Mouse (Mus musculus) lung, postnatal 36 days (tissue): ENCODE data around the gene Gucy2g.
A peak's percentile ranks its signal among the peaks of the same experiment; 100 is the strongest.

Experiments
- DNase-seq: peaks from one replicate; pipeline ENCODE4 v3.0.0; 2022; ENCODE audit warnings: mixed read lengths

Gucy2g gene

DNA sequence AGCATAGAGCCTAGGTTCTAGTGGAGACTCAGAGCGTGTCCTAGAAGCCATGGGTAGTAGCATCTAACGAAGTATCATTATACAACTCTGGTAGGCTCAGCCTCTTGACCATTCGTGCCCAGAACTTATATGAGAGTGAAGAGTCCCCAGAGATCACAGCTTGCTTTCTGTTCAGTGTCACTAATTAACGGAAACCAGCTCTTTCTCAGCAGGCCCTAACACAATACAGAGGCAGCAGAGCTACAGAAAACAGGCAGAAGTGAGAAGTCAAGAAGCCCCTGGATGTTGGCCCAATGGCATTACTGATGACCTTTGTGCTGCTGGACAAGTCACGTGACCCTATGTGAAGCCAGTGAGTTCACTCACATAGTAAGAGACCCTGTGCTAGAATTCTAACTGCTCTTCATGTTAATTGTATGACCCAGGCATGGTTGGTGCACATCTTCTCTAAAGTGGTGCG is at the start of gene Gucy2g:
Gucy2g (minus strand) TSS at position 51 of the 460 bp plus-strand sequence.
- no peak for DNase-seq

DNA sequence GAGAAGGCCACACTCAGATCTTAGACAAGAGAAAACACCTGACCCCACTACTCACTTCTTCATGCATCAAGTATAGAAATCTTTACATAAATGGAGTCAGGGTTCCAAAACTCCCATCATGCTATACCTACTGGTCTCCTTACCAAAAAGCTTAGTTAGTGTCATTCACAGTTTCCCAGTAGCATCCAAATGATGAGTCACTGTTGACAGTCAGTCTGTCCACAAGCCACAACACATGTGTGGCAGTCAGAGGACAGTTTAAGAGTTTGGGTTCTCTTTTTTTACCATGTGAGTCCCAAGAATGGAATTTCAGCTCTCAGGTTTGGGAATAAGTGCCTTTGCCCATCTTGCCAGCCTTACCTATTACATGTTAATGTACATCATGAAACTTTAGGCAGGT is 47.9 kb upstream of the Gucy2g start:
- DNase-seq = no peak

DNA sequence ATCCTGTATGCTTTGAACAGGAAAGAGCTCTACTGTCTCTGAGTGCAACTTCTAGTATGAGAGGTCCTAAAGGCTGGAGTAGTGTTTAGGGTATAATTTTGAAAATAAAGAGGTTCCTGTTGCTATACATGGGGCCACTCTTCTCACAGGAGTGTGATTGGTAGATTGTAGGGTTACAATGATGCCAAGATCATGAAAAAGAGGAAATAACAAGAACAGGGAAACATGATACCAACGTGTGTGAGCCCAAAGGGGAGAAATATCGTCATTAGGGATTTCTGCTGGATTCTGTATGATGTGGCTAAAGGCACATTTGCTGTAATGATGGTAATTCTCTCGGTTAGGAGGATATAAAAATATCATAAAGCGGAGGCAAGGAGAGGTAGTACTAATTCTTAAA is 45.0 kb upstream of the Gucy2g start:
- DNase-seq = no peak

DNA sequence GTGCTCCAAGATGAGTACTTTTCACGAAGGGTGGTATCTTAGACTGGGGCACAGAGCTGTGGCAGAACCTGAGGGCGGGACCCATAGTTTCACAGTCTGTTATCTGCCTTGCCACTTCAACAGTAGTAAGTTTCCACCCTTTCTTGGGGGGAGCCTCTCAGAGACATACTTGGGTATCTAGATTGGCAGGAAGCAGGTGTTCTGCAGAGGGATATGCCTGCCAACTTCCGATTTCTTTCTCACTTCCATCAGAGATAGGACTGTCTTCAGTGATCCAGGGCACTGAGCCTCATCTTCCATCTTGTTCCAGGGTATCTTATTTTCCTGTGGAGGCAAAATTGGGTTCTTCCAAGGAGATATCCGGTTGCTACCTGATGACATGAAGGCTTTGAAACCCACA is 43.1 kb upstream of the Gucy2g start:
- DNase-seq = no peak

DNA sequence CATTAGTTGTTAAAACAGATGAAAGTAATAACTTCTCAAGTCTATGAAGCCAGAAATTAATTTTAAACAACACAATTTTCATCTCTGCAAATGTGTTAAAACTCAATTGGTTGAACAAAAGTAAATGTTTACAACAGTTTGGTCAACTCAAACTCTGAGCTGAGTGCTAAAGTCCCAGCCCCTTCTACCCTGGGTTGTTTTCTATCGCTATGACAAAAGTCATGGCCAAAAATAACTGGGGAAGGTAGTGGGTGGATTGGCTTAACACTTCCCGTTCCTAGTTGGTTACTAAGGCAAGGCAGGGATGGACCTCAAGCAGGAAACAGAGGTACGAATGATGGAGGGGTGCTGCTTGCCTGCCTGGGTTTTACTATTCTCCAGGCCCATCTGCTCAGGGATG is 35.7 kb upstream of the Gucy2g start:
- DNase-seq = no peak

DNA sequence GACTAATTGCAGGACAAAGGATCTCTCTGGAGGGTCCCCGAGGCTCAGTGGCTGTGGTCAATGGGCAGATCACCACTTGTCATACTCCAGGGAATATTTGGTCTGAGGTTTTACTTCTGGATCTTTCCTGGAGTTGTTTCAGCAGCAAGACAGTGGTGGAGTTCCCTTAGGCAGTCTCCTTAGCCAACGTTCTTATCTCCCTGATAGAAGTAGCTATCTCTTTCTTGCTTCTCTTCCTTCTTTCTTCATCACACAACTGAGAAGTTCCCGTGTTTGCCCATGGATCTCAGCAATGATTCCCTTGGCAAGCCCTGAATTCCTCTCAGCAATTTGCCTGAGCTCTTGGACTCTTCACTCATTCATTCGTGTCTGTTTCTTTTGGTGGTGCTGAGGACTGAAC is 35.1 kb upstream of the Gucy2g start:
- DNase-seq = no peak

- DNase-seq = no peak
These were observed 32.3 kb upstream of the Gucy2g start for GRCm38 (mm10) chr19:55273340-55273739.

DNA sequence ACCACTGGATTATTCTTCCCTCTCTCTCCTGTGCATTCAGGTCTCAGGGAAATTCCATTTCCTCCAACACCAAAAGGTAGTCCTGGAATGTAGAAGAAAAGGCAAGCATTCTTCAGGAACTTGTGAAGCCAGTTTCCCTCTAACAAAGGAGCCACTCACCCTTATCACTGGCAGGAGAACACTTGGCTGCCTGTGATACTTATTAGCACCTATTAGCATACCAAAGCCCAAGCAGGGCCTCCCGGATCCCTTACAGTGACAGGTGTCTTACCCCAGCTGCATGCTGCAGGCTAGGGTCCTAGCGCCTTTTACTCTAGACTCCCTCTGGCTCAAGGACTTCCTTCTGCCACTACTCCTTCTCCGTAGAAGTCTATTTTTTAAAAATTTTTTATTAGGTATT is 30.4 kb upstream of the Gucy2g start:
- peak; percentile 61 for DNase-seq

DNA sequence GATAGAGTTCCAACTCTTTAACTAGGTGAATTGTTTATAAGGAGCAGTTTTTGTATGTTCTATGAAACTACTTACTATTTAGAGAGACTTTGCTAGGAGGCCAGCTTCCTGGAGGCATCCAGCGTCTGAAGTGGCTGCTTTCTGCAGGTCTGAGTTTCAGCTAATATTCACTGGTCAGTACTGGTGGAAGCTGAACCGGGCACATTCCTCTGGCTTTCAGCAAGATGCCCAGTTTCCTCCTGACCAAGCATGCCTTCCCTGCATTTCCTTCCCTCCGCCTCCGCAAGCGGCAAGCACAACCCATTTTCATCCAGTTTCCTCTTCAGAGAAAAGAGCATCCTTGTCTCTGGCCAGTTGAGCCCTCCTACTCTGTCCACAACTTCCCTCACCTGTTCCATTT is 28.0 kb upstream of the Gucy2g start:
- no peak for DNase-seq

- DNase-seq = peak; percentile 68
These were observed 27.1 kb upstream of the Gucy2g start for GRCm38 (mm10) chr19:55268150-55268549.

DNA sequence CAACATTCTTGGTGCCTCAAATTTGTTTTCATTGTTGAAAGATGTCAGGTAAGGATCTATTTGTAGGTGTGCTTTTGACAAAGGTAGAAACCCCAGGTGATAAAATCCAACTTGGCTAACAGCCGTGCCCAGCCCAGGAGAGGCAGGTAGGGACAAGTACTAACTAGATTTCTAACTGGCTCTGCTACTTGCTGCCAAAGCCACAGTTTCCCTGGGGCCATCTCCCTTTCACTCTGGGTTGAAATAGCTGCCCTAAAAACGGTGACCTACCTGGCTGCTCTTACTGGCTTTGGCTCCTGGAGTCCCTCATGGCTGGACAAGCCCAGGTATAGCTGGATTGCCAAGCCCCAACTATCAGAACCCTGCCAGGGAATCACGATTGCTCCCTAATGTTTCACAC is 25.8 kb upstream of the Gucy2g start:
- no peak for DNase-seq

GRCm38 (mm10) chr19:55265269-55265668 is 24.2 kb upstream of the Gucy2g start:
- no peak for DNase-seq

DNA sequence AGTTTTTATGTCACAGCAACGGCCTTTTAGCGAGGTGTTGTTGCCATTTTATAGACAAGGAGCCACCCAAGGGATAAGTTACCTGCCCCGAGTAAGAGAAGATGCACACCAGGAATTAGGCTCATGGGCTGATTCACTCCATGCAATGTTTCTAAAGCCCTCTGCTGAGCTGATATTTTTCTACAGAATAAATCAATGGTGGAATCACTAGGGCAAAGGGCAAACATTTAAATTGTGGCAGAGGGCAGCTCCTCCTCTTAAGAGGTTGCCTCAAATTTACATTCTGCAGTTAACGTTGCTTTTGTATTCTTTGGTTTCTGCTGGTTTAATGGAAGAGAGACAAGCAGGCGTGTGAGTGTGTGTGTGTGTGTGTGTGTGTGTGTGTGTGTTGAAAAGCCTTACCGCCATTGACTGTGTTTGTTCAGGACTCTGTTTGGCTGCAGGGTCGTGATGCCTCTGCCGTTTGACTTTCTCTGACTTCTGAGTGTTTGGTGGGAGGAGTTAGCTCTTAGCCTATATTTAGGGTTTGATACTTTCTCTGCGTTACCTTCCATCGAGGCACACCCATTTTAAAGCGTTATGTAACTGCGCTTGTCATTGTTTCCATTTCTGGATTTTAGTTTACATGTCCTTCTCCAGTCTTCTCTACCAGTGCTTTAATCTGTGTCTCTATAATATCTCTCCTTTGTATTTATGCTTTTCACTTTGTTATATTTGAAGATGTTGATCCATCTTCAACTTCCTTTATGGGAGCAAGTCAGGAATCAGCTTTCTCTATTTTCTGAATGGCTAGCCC is 19.6 kb upstream of the Gucy2g start:
- DNase-seq = no peak

DNA sequence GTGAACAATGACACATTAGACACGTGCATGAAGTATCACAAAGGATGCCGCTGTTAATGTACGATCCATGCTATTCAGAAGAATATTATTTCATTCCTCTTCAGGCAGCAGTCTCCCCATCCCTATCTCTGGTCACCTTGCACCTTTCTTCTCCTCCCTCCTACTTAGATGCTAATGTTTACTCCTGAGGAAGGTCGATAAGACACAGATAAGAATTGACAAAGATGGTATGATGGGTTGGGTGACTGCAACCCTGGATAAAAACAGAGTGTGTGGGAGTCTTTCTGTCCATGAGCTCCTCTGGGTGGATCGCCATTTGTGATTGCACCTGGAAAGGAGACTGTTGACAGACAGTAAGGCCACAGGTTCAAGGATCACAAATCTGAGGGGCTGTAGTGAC is 17.5 kb upstream of the Gucy2g start:
- no peak for DNase-seq

- peak; percentile 86 for DNase-seq
These were observed 16.8 kb upstream of the Gucy2g start for GRCm38 (mm10) chr19:55257656-55258375.

- DNase-seq = no peak
These were observed 15.1 kb upstream of the Gucy2g start for GRCm38 (mm10) chr19:55256156-55256555.

GRCm38 (mm10) chr19:55254513-55255016 is 13.5 kb upstream of the Gucy2g start:
- peak; percentile 44 for DNase-seq

- peak; percentile 81 for DNase-seq
These were observed 12.8 kb upstream of the Gucy2g start for GRCm38 (mm10) chr19:55253570-55254441.

- DNase-seq = peak; percentile 39
These were observed 12.2 kb upstream of the Gucy2g start for GRCm38 (mm10) chr19:55253239-55253569.

DNA sequence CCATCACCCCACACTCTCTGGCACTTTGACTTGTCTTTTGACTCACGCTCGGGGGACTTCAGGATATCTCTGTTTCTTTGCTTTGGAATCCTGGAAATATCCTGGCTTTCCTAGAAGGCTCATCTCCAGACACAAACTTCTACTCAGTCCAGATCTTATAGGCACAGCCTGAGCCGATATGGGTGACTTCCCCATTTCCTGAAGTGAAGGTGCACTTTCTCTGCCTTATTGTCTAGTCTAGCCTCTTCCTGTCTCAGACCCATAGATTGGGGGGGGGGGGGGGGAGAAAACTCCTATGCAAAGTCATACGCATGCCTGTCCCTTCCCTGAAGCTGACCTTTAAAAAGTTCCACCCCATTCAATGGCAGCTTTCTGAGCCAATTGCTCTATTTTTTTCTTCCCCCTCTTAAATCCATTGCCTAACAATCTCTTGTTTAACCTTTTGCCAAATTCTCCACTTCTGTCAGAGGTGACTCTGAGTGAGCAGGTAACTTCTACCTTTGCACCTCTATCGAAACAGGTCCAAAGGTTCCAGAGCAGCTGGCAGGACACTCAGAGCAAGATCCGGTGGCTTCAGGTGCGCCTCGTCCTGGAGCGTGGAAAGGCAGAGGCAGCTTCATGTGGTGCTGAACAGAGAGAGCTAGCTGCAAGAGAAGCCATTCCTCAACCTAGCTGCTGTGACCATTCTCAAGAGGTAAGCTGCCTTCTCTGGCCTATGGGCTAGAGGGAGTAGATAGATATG is 10.5 kb upstream of the Gucy2g start, which contains the start of gene Acsl5:
Acsl5 (plus strand) TSS at position 556 of the 742 bp plus-strand sequence.
- DNase-seq = no peak

GRCm38 (mm10) chr19:55250451-55250850 is 9.4 kb upstream of the Gucy2g start:
- no peak for DNase-seq

GRCm38 (mm10) chr19:55247991-55248520 is 7.0 kb upstream of the Gucy2g start:
- DNase-seq = no peak
